Mouse (Mus musculus) spleen, adult 12 weeks (tissue): ENCODE data around the gene Traf4.
"Not testable (repeated sequence)": the region's sequence is repeated elsewhere in the genome, so short reads cannot be mapped to it uniquely, and the experiment has no call there.

ENCODE experiments used
- DNase-seq: peaks from one replicate; pipeline ENCODE4 v3.0.0; 2022; ENCODE audit warnings: low spot score

Gene Traf4

GRCm38 (mm10) chr11:78138023-78138422 lies 27.4 kb downstream of the Traf4 start:
- DNase-seq: no peak

GRCm38 (mm10) chr11:78137584-78137983 lies 27.8 kb downstream of the Traf4 start:
- DNase-seq: no peak

GRCm38 (mm10) chr11:78136132-78136531 lies 29.3 kb downstream of the Traf4 start:
- DNase-seq: no peak

- DNase-seq: not testable (repeated sequence)
These were observed 30.1 kb downstream of the Traf4 start for GRCm38 (mm10) chr11:78135314-78135713.

- DNase-seq: no peak
These were observed 31.0 kb downstream of the Traf4 start for GRCm38 (mm10) chr11:78134344-78134743.

- no peak for DNase-seq
These were observed 31.5 kb downstream of the Traf4 start for GRCm38 (mm10) chr11:78133915-78134314.

- no peak for DNase-seq
These were observed 35.9 kb downstream of the Traf4 start for GRCm38 (mm10) chr11:78129458-78129857.

GRCm38 (mm10) chr11:78126739-78127138 lies 38.6 kb downstream of the Traf4 start:
- peak; percentile 5 for DNase-seq

- no peak for DNase-seq
These were observed 39.7 kb downstream of the Traf4 start for GRCm38 (mm10) chr11:78125691-78126090.

GRCm38 (mm10) chr11:78123782-78124181 lies 41.6 kb downstream of the Traf4 start:
- DNase-seq: no peak

GRCm38 (mm10) chr11:78122815-78123214 lies 42.6 kb downstream of the Traf4 start:
- no peak for DNase-seq

GRCm38 (mm10) chr11:78121176-78121575 lies 44.2 kb downstream of the Traf4 start:
- no peak for DNase-seq

- no peak for DNase-seq
These were observed 45.5 kb downstream of the Traf4 start for GRCm38 (mm10) chr11:78119898-78120297.

GRCm38 (mm10) chr11:78118467-78118866 lies 46.9 kb downstream of the Traf4 start:
- DNase-seq: no peak

- no peak for DNase-seq
These were observed 49.3 kb downstream of the Traf4 start for GRCm38 (mm10) chr11:78116146-78116410.

GRCm38 (mm10) chr11:78115367-78116145 lies 49.8 kb downstream of the Traf4 start:
- DNase-seq: peak; percentile 72

GRCm38 (mm10) chr11:78114676-78115366 lies 50.6 kb downstream of the Traf4 start:
- DNase-seq: no peak

GRCm38 (mm10) chr11:78113616-78114015 lies 51.8 kb downstream of the Traf4 start:
- no peak for DNase-seq
